Mouse (Mus musculus): Measurements from ENCODE around the gene Kcnc4. TPM values are rescaled to one million over a fixed set of nuclear protein-coding genes. Genes with fewer than 3 reads are reported as not detected.

Gene Kcnc4
- polyA plus RNA-seq, 1 experiment from 2014 or later: 0.04 TPM

GRCm38 (mm10) chr3:107500301-107500700 lies 40.9 kb upstream of the Kcnc4 start:
- Histone ChIP-seq H3K4me2 (no peak overlapping the region), H3K27ac (ENCODE audit: low read depth, low read length) (no peak overlapping the region), H3K36me3 (ENCODE audit: control insufficient read depth, insufficient read depth, low read length) (no peaks in the 10 kb centered on the region), H3K9ac (ENCODE audit: low read depth, low read length) (no peak overlapping the region), H3K4me3 (ENCODE audit: low read depth, low read length) (no peak overlapping the region), H3K27me3 (replicated peaks; ENCODE audit: control insufficient read depth, insufficient read depth, low read length) (no peaks in the 10 kb centered on the region), H3K9me3 (ENCODE audit: control insufficient read depth, low read length) (peaks cover 4% of the 10 kb centered on the region), H3K4me1 (replicated peaks; ENCODE audit: control insufficient read depth, insufficient read depth, low read length) (no peaks in the 10 kb centered on the region)
- WGBS: 92% methylated on average over 11 of the region's 11 CpGs
- ATAC-seq (replicated peaks; ENCODE audit: low FRiP score) (no peak), DNase-seq (ENCODE audit: low spot score) (no peak)

GRCm38 (mm10) chr3:107496086-107496850 lies 36.9 kb upstream of the Kcnc4 start:
- Histone ChIP-seq H3K4me2 (no peak overlapping the region), H3K4me1 (replicated peaks; ENCODE audit: control insufficient read depth, insufficient read depth, low read length) (no peaks in the 10 kb centered on the region; the same call in 1 of the 2 replicates), H3K4me3 (ENCODE audit: low read depth, low read length) (no peak overlapping the region), H3K27me3 (replicated peaks; ENCODE audit: control insufficient read depth, insufficient read depth, low read length) (no peaks in the 10 kb centered on the region), H3K9ac (ENCODE audit: low read depth, low read length) (no peak overlapping the region), H3K36me3 (ENCODE audit: control insufficient read depth, insufficient read depth, low read length) (no peaks in the 10 kb centered on the region), H3K27ac (ENCODE audit: low read depth, low read length) (no peak overlapping the region), H3K9me3 (ENCODE audit: control insufficient read depth, low read length) (peaks cover 4% of the 10 kb centered on the region)
- DNase-seq (ENCODE audit: low spot score) (no peak), ATAC-seq (replicated peaks; ENCODE audit: low FRiP score) (no peak)
- 74% methylated on average over 13 of the region's 13 CpGs for WGBS

- Histone ChIP-seq H3K9ac (ENCODE audit: low read depth, low read length) (no peak overlapping the region), H3K27me3 (replicated peaks; ENCODE audit: control insufficient read depth, insufficient read depth, low read length) (no peaks in the 10 kb centered on the region), H3K4me3 (ENCODE audit: low read depth, low read length) (no peak overlapping the region), H3K4me1 (replicated peaks; ENCODE audit: control insufficient read depth, insufficient read depth, low read length) (no peaks in the 10 kb centered on the region; the same call in 1 of the 2 replicates), H3K9me3 (ENCODE audit: control insufficient read depth, low read length) (peaks cover 2% of the 10 kb centered on the region), H3K36me3 (ENCODE audit: control insufficient read depth, insufficient read depth, low read length) (no peaks in the 10 kb centered on the region), H3K27ac (ENCODE audit: low read depth, low read length) (no peak overlapping the region), H3K4me2 (no peak overlapping the region)
- ATAC-seq (replicated peaks; ENCODE audit: low FRiP score) (no peak), DNase-seq (ENCODE audit: low spot score) (no peak)
- 88% methylated on average over 6 of the region's 6 CpGs for WGBS
These were observed 36.2 kb upstream of the Kcnc4 start for GRCm38 (mm10) chr3:107495524-107495923.

GRCm38 (mm10) chr3:107491459-107491858 lies 32.1 kb upstream of the Kcnc4 start:
- Histone ChIP-seq H3K27me3 (replicated peaks; ENCODE audit: control insufficient read depth, insufficient read depth, low read length) (no peaks in the 10 kb centered on the region), H3K36me3 (ENCODE audit: control insufficient read depth, insufficient read depth, low read length) (no peaks in the 10 kb centered on the region), H3K9me3 (ENCODE audit: control insufficient read depth, low read length) (no peaks in the 10 kb centered on the region), H3K4me3 (ENCODE audit: low read depth, low read length) (no peak overlapping the region), H3K9ac (ENCODE audit: low read depth, low read length) (no peak overlapping the region), H3K4me1 (replicated peaks; ENCODE audit: control insufficient read depth, insufficient read depth, low read length) (no peaks in the 10 kb centered on the region; the same call in 1 of the 2 replicates), H3K27ac (ENCODE audit: low read depth, low read length) (no peak overlapping the region), H3K4me2 (no peak overlapping the region)
- DNase-seq (ENCODE audit: low spot score): no peak
- WGBS: 54% methylated on average over 6 of the region's 6 CpGs
- no peak for ATAC-seq (replicated peaks; ENCODE audit: low FRiP score)

- 42% methylated on average over 4 of the region's 4 CpGs for WGBS
- DNase-seq (ENCODE audit: low spot score) (no peak), ATAC-seq (replicated peaks; ENCODE audit: low FRiP score) (no peak)
- no peak overlapping the region for H3K9ac ChIP-seq (ENCODE audit: low read depth, low read length)
- H3K4me3 ChIP-seq (ENCODE audit: low read depth, low read length): no peak overlapping the region
- H3K9me3 ChIP-seq (ENCODE audit: control insufficient read depth, low read length): no peaks in the 10 kb centered on the region
- no peaks in the 10 kb centered on the region; the same call in 1 of the 2 replicates for H3K4me1 ChIP-seq (replicated peaks; ENCODE audit: control insufficient read depth, insufficient read depth, low read length)
- no peak overlapping the region for H3K27ac ChIP-seq (ENCODE audit: low read depth, low read length)
- no peak overlapping the region for H3K4me2 ChIP-seq
- peaks cover 2% of the 10 kb centered on the region; the same call in 1 of the 2 replicates for H3K27me3 ChIP-seq (replicated peaks; ENCODE audit: control insufficient read depth, insufficient read depth, low read length)
- H3K36me3 ChIP-seq (ENCODE audit: control insufficient read depth, insufficient read depth, low read length): no peaks in the 10 kb centered on the region
These were observed 29.3 kb upstream of the Kcnc4 start for GRCm38 (mm10) chr3:107488637-107489036.

- peaks cover 2% of the 10 kb centered on the region; the same call in 1 of the 2 replicates for H3K27me3 ChIP-seq (replicated peaks; ENCODE audit: control insufficient read depth, insufficient read depth, low read length)
- no peaks in the 10 kb centered on the region for H3K9me3 ChIP-seq (ENCODE audit: control insufficient read depth, low read length)
- H3K4me3 ChIP-seq (ENCODE audit: low read depth, low read length): no peak overlapping the region
- no peak overlapping the region for H3K27ac ChIP-seq (ENCODE audit: low read depth, low read length)
- DNase-seq (ENCODE audit: low spot score) (no peak), ATAC-seq (replicated peaks; ENCODE audit: low FRiP score) (no peak)
- no peak overlapping the region for H3K9ac ChIP-seq (ENCODE audit: low read depth, low read length)
- no peaks in the 10 kb centered on the region for H3K4me1 ChIP-seq (replicated peaks; ENCODE audit: control insufficient read depth, insufficient read depth, low read length)
- no peak overlapping the region for H3K4me2 ChIP-seq
- WGBS: 43% methylated on average over 11 of the region's 11 CpGs
- H3K36me3 ChIP-seq (ENCODE audit: control insufficient read depth, insufficient read depth, low read length): no peaks in the 10 kb centered on the region
These were observed 23.9 kb upstream of the Kcnc4 start for GRCm38 (mm10) chr3:107483290-107483689.

GRCm38 (mm10) chr3:107480660-107481059 lies 21.3 kb upstream of the Kcnc4 start:
- 35% methylated on average over 3 of the region's 3 CpGs for WGBS
- Histone ChIP-seq H3K4me1 (replicated peaks; ENCODE audit: control insufficient read depth, insufficient read depth, low read length) (no peaks in the 10 kb centered on the region), H3K9ac (ENCODE audit: low read depth, low read length) (no peak overlapping the region), H3K9me3 (ENCODE audit: control insufficient read depth, low read length) (no peaks in the 10 kb centered on the region), H3K27me3 (replicated peaks; ENCODE audit: control insufficient read depth, insufficient read depth, low read length) (no peaks in the 10 kb centered on the region; the same call in 1 of the 2 replicates), H3K4me2 (no peak overlapping the region), H3K27ac (ENCODE audit: low read depth, low read length) (no peak overlapping the region), H3K36me3 (ENCODE audit: control insufficient read depth, insufficient read depth, low read length) (no peaks in the 10 kb centered on the region), H3K4me3 (ENCODE audit: low read depth, low read length) (no peak overlapping the region)
- ATAC-seq (replicated peaks; ENCODE audit: low FRiP score) (no peak), DNase-seq (ENCODE audit: low spot score) (no peak)

GRCm38 (mm10) chr3:107472198-107472597 lies 12.8 kb upstream of the Kcnc4 start:
- H3K9me3 ChIP-seq (ENCODE audit: control insufficient read depth, low read length): no peaks in the 10 kb centered on the region
- H3K4me2 ChIP-seq: no peak overlapping the region
- WGBS: 32% methylated on average over 6 of the region's 6 CpGs
- no peak overlapping the region for H3K4me3 ChIP-seq (ENCODE audit: low read depth, low read length)
- no peaks in the 10 kb centered on the region for H3K36me3 ChIP-seq (ENCODE audit: control insufficient read depth, insufficient read depth, low read length)
- H3K9ac ChIP-seq (ENCODE audit: low read depth, low read length): no peak overlapping the region
- H3K27me3 ChIP-seq (replicated peaks; ENCODE audit: control insufficient read depth, insufficient read depth, low read length): no peaks in the 10 kb centered on the region; the same call in 1 of the 2 replicates
- no peaks in the 10 kb centered on the region for H3K4me1 ChIP-seq (replicated peaks; ENCODE audit: control insufficient read depth, insufficient read depth, low read length)
- H3K27ac ChIP-seq (ENCODE audit: low read depth, low read length): no peak overlapping the region
- no peak for ATAC-seq (replicated peaks; ENCODE audit: low FRiP score)
- no peak for DNase-seq (ENCODE audit: low spot score)

GRCm38 (mm10) chr3:107469059-107469458 lies 9.7 kb upstream of the Kcnc4 start:
- no peak for ATAC-seq (replicated peaks; ENCODE audit: low FRiP score)
- no peaks in the 10 kb centered on the region for H3K4me1 ChIP-seq (replicated peaks; ENCODE audit: control insufficient read depth, insufficient read depth, low read length)
- no peak overlapping the region for H3K9ac ChIP-seq (ENCODE audit: low read depth, low read length)
- no peaks in the 10 kb centered on the region for H3K9me3 ChIP-seq (ENCODE audit: control insufficient read depth, low read length)
- H3K4me3 ChIP-seq (ENCODE audit: low read depth, low read length): no peak overlapping the region
- no peak for DNase-seq (ENCODE audit: low spot score)
- H3K4me2 ChIP-seq: no peak overlapping the region
- no peak overlapping the region for H3K27ac ChIP-seq (ENCODE audit: low read depth, low read length)
- WGBS: 80% methylated on average over 4 of the region's 4 CpGs
- no peaks in the 10 kb centered on the region; the same call in none of the 2 replicates for H3K27me3 ChIP-seq (replicated peaks; ENCODE audit: control insufficient read depth, insufficient read depth, low read length)
- H3K36me3 ChIP-seq (ENCODE audit: control insufficient read depth, insufficient read depth, low read length): no peaks in the 10 kb centered on the region

Data from liver, embryonic 11.5 days (tissue).